Mouse (Mus musculus): ENCODE measurements around the gene Cep350. TPM values are rescaled to one million over a fixed set of nuclear protein-coding genes. Genes with fewer than 3 reads are reported as not detected.
"Not testable (repeated sequence)": the region's sequence is repeated elsewhere in the genome, so short reads cannot be mapped to it uniquely, and the experiment has no call there.

The Cep350 gene
- polyA plus RNA-seq, 1 experiment from 2014 or later, result 5.6 TPM

DNA sequence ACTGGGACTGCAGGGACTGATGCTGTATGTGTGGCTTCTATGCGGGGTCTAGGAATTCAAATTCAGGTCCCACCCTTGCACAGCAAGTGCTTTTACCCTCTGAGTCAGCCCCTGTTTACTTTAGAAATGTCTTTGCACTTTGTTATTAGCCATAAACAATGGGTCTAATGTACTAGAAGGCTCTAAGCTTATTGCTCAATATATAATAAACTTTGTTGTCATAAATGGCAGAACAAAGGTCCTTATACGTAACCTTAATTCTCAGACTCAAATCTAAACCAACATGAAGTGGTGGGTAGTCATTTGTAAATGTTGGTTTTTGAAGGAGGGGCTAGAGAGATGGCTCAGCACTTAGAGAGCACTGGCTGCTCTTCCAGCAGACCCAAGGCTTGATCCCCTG is 35.6 kb downstream of the Cep350 start:
- Histone ChIP-seq H3K4me1 (replicated peaks; ENCODE audit: control insufficient read depth, insufficient read depth, low read length) (no peaks in the 10 kb centered on the region), H3K27ac (ENCODE audit: low read depth, low read length) (no peak overlapping the region), H3K9me3 (ENCODE audit: control insufficient read depth, low read length) (no peaks in the 10 kb centered on the region), H3K4me2 (no peak overlapping the region), H3K27me3 (replicated peaks; ENCODE audit: control insufficient read depth, insufficient read depth, low read length) (no peaks in the 10 kb centered on the region), H3K4me3 (ENCODE audit: low read depth, low read length) (no peak overlapping the region), H3K36me3 (ENCODE audit: control insufficient read depth, insufficient read depth, low read length) (peaks cover 36% of the 10 kb centered on the region), H3K9ac (ENCODE audit: low read depth, low read length) (no peak overlapping the region)
- no peak for ATAC-seq (replicated peaks; ENCODE audit: low FRiP score)
- no peak for DNase-seq (ENCODE audit: low spot score)
- WGBS, result 95% methylated on average over 2 of the region's 2 CpGs

DNA sequence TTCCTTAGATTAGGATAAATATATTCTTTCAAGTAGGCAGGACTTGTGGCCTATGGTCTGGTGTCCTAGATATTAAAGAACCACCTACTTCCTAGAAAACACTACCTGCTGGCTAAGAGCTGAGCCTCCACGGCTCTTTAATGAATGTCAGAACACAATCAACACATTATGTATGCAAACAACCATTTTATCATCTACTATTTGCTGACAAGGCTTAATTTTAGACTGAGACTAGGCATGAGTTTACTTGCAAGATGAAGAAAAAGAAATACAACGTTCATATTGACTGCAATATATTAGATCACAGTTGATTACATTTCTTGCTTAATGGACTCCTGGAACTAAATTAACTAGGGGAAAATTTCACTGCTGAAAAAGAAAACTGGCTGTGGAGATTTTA is 38.4 kb downstream of the Cep350 start:
- no peak overlapping the region for H3K4me3 ChIP-seq (ENCODE audit: low read depth, low read length)
- H3K9ac ChIP-seq (ENCODE audit: low read depth, low read length), result no peak overlapping the region
- peaks cover 41% of the 10 kb centered on the region for H3K36me3 ChIP-seq (ENCODE audit: control insufficient read depth, insufficient read depth, low read length)

DNA sequence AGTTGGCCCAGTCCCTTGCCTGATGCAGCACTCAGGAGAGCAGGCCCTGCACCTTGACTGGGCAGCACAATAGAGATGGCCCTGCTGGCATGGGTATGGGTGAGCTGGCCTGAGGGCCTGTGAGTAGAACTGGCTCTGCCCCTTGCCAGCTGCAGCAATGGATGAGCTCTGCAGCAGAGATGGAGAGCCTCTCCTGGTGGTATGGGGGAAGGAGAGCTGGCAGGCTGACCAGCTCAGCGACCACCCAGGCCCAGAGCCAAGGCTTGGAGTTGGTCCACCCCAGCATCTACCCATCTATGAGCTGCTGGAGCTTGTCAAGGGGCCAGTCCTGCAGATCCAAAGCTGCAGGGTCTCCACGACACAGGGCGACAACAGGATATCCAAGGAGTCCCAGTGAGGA is 69.5 kb downstream of the Cep350 start:
- no peak overlapping the region for H3K9ac ChIP-seq (ENCODE audit: low read depth, low read length)
- ATAC-seq (replicated peaks; ENCODE audit: low FRiP score) (no peak), DNase-seq (ENCODE audit: low spot score) (no peak)
- WGBS, result 90% methylated on average over 3 of the region's 3 CpGs
- no peak overlapping the region for H3K4me2 ChIP-seq
- no peaks in the 10 kb centered on the region for H3K9me3 ChIP-seq (ENCODE audit: control insufficient read depth, low read length)
- H3K27ac ChIP-seq (ENCODE audit: low read depth, low read length), result no peak overlapping the region
- no peaks in the 10 kb centered on the region for H3K27me3 ChIP-seq (replicated peaks; ENCODE audit: control insufficient read depth, insufficient read depth, low read length)
- H3K4me1 ChIP-seq (replicated peaks; ENCODE audit: control insufficient read depth, insufficient read depth, low read length), result no peaks in the 10 kb centered on the region
- peaks cover 25% of the 10 kb centered on the region; the same call in 1 of the 2 replicates for H3K36me3 ChIP-seq (ENCODE audit: control insufficient read depth, insufficient read depth, low read length)
- H3K4me3 ChIP-seq (ENCODE audit: low read depth, low read length), result no peak overlapping the region

More for the DNA sequence above, 38.4 kb downstream of the Cep350 start:
- ATAC-seq (replicated peaks; ENCODE audit: low FRiP score) (no peak), DNase-seq (ENCODE audit: low spot score) (no peak)
- WGBS, result 88% methylated on average over 2 of the region's 2 CpGs
- H3K4me2 ChIP-seq, result no peak overlapping the region
- H3K4me1 ChIP-seq (replicated peaks; ENCODE audit: control insufficient read depth, insufficient read depth, low read length), result no peaks in the 10 kb centered on the region
- H3K27me3 ChIP-seq (replicated peaks; ENCODE audit: control insufficient read depth, insufficient read depth, low read length), result no peaks in the 10 kb centered on the region
- no peaks in the 10 kb centered on the region for H3K9me3 ChIP-seq (ENCODE audit: control insufficient read depth, low read length)
- no peak overlapping the region for H3K27ac ChIP-seq (ENCODE audit: low read depth, low read length)

DNA sequence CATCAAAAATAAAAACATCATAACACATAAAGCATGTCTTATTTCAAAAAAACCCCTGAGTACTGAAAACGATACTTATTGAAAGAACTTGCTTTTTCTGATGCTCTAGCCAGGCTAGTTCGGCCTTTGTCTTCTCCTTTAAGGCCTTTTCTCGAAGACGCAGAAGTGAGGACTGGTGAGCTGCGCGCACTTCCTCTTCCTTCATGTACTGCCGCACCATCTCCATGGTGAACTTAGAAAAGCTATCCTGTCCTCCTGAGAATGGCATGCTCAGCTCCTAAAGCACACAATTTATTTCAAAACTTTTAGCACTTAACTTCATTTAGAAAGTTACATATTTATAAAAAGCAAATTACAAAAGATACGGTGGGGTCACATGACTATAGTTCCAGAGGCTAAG is 71.7 kb downstream of the Cep350 start:
- ATAC-seq (replicated peaks; ENCODE audit: low FRiP score) (no peak), DNase-seq (ENCODE audit: low spot score) (no peak)
- H3K4me3 ChIP-seq (ENCODE audit: low read depth, low read length), result no peak overlapping the region
- H3K9ac ChIP-seq (ENCODE audit: low read depth, low read length), result no peak overlapping the region
- H3K9me3 ChIP-seq (ENCODE audit: control insufficient read depth, low read length), result no peaks in the 10 kb centered on the region
- WGBS, result 92% methylated on average over 8 of the region's 8 CpGs
- H3K36me3 ChIP-seq (ENCODE audit: control insufficient read depth, insufficient read depth, low read length), result peaks cover 22% of the 10 kb centered on the region; the same call in 1 of the 2 replicates
- H3K4me2 ChIP-seq, result no peak overlapping the region
- no peaks in the 10 kb centered on the region for H3K4me1 ChIP-seq (replicated peaks; ENCODE audit: control insufficient read depth, insufficient read depth, low read length)
- H3K27me3 ChIP-seq (replicated peaks; ENCODE audit: control insufficient read depth, insufficient read depth, low read length), result no peaks in the 10 kb centered on the region
- H3K27ac ChIP-seq (ENCODE audit: low read depth, low read length), result no peak overlapping the region

DNA sequence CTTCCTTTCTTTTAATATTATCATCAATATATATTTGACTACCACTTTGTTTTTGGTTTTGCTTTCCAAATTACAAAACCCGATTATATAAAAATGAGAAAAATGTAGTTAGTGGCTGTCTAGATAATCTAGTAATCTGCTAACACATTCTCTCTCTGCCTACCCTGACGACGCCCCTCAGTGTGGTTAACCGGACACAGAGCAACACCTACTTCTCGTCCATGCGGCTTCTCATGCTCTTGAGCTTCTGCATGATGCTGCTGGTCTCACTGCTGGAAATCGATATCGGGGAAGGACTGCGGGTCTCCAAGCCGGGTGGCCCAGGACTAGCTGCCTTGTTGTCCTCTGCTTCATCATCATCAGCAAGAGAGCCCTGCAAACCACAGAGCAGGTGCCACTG is 78.7 kb downstream of the Cep350 start:
- 83% methylated on average over 10 of the region's 10 CpGs for WGBS
- Histone ChIP-seq H3K4me3 (ENCODE audit: low read depth, low read length) (no peak overlapping the region), H3K4me1 (replicated peaks; ENCODE audit: control insufficient read depth, insufficient read depth, low read length) (no peaks in the 10 kb centered on the region), H3K36me3 (ENCODE audit: control insufficient read depth, insufficient read depth, low read length) (peaks cover 44% of the 10 kb centered on the region), H3K9ac (ENCODE audit: low read depth, low read length) (no peak overlapping the region), H3K27me3 (replicated peaks; ENCODE audit: control insufficient read depth, insufficient read depth, low read length) (no peaks in the 10 kb centered on the region), H3K27ac (ENCODE audit: low read depth, low read length) (no peak overlapping the region), H3K4me2 (no peak overlapping the region), H3K9me3 (ENCODE audit: control insufficient read depth, low read length) (peaks cover 3% of the 10 kb centered on the region; the same call in 1 of the 2 replicates)
- no peak; the same call in 1 of the 2 replicates for ATAC-seq (replicated peaks; ENCODE audit: low FRiP score)
- no peak for DNase-seq (ENCODE audit: low spot score)

DNA sequence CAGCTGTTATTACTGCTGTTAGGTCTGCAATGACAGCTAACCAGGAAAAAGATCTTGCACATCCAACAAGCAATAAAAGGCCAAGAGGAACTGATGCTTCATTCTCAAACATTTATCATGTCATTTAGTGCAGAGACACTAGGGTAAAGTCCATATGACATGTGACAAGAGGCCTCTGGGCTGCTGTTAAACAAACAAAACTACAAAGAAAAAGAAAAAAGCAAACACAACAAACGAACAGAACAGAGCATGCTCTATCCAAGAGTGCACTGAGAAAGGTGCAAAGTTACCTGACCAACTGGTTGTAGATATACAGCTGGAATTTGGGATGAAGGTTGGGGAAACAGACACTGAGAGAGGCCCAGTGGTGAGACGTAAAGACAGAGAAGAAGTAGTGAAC is 86.2 kb downstream of the Cep350 start:
- H3K36me3 ChIP-seq (ENCODE audit: control insufficient read depth, insufficient read depth, low read length), result peaks cover 36% of the 10 kb centered on the region
- H3K9me3 ChIP-seq (ENCODE audit: control insufficient read depth, low read length), result peaks cover 3% of the 10 kb centered on the region; the same call in 1 of the 2 replicates
- ATAC-seq (replicated peaks; ENCODE audit: low FRiP score) (no peak), DNase-seq (ENCODE audit: low spot score) (no peak)
- 67% methylated on average over 2 of the region's 2 CpGs for WGBS
- H3K9ac ChIP-seq (ENCODE audit: low read depth, low read length), result no peak overlapping the region
- H3K27me3 ChIP-seq (replicated peaks; ENCODE audit: control insufficient read depth, insufficient read depth, low read length), result no peaks in the 10 kb centered on the region
- H3K27ac ChIP-seq (ENCODE audit: low read depth, low read length), result no peak overlapping the region
- H3K4me1 ChIP-seq (replicated peaks; ENCODE audit: control insufficient read depth, insufficient read depth, low read length), result peaks cover 6% of the 10 kb centered on the region
- H3K4me2 ChIP-seq, result no peak overlapping the region
- H3K4me3 ChIP-seq (ENCODE audit: low read depth, low read length), result no peak overlapping the region

DNA sequence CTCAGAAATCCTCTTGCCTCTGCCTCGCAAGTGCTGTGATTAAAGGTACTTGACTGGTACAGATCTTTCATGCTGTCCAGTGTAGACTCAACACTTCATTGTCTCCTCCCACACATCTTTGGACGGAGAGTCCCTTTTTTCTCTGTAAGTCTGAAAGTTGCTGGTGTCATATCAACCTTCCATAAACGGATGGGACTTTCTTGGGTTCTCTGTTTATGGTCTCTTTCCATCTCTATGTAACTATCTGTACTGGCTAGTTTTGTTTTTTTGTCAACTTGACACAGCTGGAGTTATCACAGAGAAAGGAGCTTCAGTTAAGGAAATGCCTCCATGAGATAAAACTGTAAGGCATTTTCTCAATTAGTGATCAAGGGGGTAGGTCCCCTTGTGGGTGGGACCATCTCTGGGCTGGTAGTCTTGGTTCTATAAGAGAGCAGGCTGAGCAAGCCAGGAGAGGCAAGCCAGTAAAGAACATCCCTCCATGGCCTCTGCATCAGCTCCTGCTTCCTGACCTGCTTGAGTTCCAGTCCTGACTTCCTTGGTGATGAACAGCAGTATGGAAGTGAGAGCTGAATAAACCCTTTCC is 90.3 kb downstream of the Cep350 start:
- peaks cover 18% of the 10 kb centered on the region for H3K4me1 ChIP-seq (replicated peaks; ENCODE audit: control insufficient read depth, insufficient read depth, low read length)
- 54% methylated on average over 3 of the region's 3 CpGs for WGBS
- H3K9me3 ChIP-seq (ENCODE audit: control insufficient read depth, low read length); H3K27me3 ChIP-seq (replicated peaks; ENCODE audit: control insufficient read depth, insufficient read depth, low read length); H3K4me3 ChIP-seq (ENCODE audit: low read depth, low read length); DNase-seq (ENCODE audit: low spot score); H3K4me2 ChIP-seq; H3K9ac ChIP-seq (ENCODE audit: low read depth, low read length): not testable (repeated sequence)
- peak overlapping the region; percentile 54; the same call in 1 of the 2 replicates for H3K27ac ChIP-seq (ENCODE audit: low read depth, low read length)
- ATAC-seq (replicated peaks; ENCODE audit: low FRiP score), result peak; percentile 85
- H3K36me3 ChIP-seq (ENCODE audit: control insufficient read depth, insufficient read depth, low read length), result peaks cover 20% of the 10 kb centered on the region; the same call in 1 of the 2 replicates

DNA sequence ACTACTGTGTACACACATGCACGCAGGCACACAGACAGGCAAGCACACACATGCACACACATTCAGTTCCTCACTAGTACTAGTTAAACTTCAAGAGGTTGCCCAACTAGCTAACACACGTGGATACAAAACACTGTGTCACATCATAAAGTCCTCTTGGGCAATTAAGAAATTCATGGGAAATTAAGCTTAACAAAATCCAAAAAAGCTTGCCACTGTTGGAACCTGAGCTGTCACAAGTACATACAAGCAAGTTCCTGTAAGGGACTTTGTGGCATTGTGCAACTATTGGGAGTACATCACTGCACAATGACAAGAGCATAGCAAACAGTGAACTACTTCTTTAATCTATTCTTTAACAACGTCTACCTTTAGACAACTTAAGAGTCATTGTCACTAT is 93.5 kb downstream of the Cep350 start:
- no peak overlapping the region for H3K4me3 ChIP-seq (ENCODE audit: low read depth, low read length)
- H3K36me3 ChIP-seq (ENCODE audit: control insufficient read depth, insufficient read depth, low read length), result peaks cover 17% of the 10 kb centered on the region; the same call in 1 of the 2 replicates
- H3K9ac ChIP-seq (ENCODE audit: low read depth, low read length), result no peak overlapping the region
- H3K27me3 ChIP-seq (replicated peaks; ENCODE audit: control insufficient read depth, insufficient read depth, low read length), result no peaks in the 10 kb centered on the region
- H3K4me1 ChIP-seq (replicated peaks; ENCODE audit: control insufficient read depth, insufficient read depth, low read length), result peaks cover 18% of the 10 kb centered on the region
- H3K9me3 ChIP-seq (ENCODE audit: control insufficient read depth, low read length), result no peaks in the 10 kb centered on the region
- no peak overlapping the region for H3K27ac ChIP-seq (ENCODE audit: low read depth, low read length)
- H3K4me2 ChIP-seq, result no peak overlapping the region
- ATAC-seq (replicated peaks; ENCODE audit: low FRiP score), result no peak
- no peak for DNase-seq (ENCODE audit: low spot score)
- WGBS, result 88% methylated on average over 3 of the region's 3 CpGs

DNA sequence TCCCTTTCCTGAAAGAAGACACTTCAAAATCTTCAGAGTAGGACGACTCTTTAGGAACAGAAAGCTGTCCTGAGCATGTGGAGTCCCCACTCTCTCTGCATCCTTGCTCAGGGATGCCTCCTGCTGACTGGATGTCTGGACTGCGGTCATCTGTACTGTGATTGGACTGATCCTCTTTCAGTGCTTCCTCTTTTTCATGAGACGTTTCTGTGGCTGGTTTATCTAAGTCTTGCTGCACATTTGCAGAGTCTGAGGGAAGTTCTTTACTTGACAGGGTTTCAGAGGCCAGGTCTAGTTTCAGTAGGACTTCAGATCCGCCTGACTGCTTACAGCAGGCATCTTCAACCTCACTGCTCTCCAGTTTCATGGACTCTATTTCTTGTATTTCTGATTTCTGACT is 110.1 kb downstream of the Cep350 start:
- WGBS, result 45% methylated on average over 4 of the region's 4 CpGs
- Histone ChIP-seq H3K9ac (ENCODE audit: low read depth, low read length) (no peak overlapping the region), H3K4me3 (ENCODE audit: low read depth, low read length) (no peak overlapping the region), H3K27me3 (replicated peaks; ENCODE audit: control insufficient read depth, insufficient read depth, low read length) (no peaks in the 10 kb centered on the region), H3K36me3 (ENCODE audit: control insufficient read depth, insufficient read depth, low read length) (peaks cover 24% of the 10 kb centered on the region), H3K4me1 (replicated peaks; ENCODE audit: control insufficient read depth, insufficient read depth, low read length) (no peaks in the 10 kb centered on the region), H3K27ac (ENCODE audit: low read depth, low read length) (no peak overlapping the region), H3K4me2 (no peak overlapping the region), H3K9me3 (ENCODE audit: control insufficient read depth, low read length) (no peaks in the 10 kb centered on the region)
- ATAC-seq (replicated peaks; ENCODE audit: low FRiP score), result no peak
- DNase-seq (ENCODE audit: low spot score), result no peak

Data from liver, embryonic 11.5 days (tissue).